Mouse (Mus musculus): ENCODE measurements around the gene Edrf1.

DNA sequence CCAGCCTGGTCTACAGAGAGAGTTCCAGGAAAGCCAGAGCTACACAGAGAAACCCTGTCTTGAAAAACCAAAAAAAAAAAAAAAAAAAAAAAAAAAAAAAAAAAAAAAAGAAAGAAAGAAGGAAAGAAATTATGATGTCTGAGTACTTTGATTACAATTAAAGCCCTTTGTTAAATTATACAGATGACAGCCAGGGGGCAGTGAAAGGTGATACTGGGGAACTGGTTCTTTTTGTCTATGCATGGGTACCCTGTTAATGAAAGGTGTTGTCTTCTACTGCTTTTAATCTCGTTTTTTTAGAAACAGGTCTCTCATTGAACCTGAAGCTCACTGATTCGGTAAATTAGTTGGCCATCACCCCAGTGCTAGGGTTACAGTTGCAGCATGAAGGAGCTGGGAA is 70.0 kb downstream of the Edrf1 start:
- TF ChIP-seq CTCF (IDR thresholded peaks at IDR 0.05; ENCODE audit: low read depth) (peak; percentile 17; the same call in 1 of the 2 replicates), EP300 (IDR thresholded peaks at IDR 0.05; ENCODE audit: low read depth) (no peak)
